Mouse (Mus musculus) G1E-ER4 (cell line): ENCODE measurements around the gene Mrpl10. TPM values are rescaled to one million over a fixed set of nuclear protein-coding genes. Genes with fewer than 3 reads are reported as not detected.

Source experiments
- GATA1 ChIP-seq: IDR thresholded peaks from one replicate; pipeline ENCODE4 v1.8.0; 2012; ENCODE audit warnings: low read length, inconsistent platforms
- polyA plus RNA-seq: library from polyadenylated mRNA; stranded (reverse); fragments of >175 nt; gene quantifications from 2 replicates; pipeline ENCODE4 v1.2.3, GENCODE M21; 2012

Mrpl10 gene
- polyA plus RNA-seq, 1 experiment, result 112 TPM

DNA sequence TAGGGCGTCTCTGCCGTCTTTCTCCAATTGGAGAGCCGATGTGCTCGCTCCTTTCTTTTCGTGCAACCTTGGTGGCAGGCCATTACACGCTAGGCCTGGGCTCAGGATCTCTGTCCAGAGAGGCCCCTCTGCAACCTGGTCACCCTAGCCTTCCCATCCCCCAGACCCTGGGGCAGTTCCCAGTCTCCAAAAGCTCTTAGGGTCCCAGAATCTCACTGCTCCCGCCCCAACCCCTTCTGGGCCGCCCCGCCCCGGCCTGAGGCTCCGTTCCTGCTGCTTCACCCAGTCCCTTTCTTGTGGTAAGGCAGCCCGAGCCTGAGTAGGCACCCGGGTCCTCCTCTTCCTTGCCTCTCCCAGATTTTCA, 22.0 kb upstream of the Mrpl10 start:
- no peak for TF ChIP-seq GATA1

- no peak for TF ChIP-seq GATA1
Measured at GRCm38 (mm10) chr11:97021121-97021765, 20.1 kb upstream of the Mrpl10 start.

DNA sequence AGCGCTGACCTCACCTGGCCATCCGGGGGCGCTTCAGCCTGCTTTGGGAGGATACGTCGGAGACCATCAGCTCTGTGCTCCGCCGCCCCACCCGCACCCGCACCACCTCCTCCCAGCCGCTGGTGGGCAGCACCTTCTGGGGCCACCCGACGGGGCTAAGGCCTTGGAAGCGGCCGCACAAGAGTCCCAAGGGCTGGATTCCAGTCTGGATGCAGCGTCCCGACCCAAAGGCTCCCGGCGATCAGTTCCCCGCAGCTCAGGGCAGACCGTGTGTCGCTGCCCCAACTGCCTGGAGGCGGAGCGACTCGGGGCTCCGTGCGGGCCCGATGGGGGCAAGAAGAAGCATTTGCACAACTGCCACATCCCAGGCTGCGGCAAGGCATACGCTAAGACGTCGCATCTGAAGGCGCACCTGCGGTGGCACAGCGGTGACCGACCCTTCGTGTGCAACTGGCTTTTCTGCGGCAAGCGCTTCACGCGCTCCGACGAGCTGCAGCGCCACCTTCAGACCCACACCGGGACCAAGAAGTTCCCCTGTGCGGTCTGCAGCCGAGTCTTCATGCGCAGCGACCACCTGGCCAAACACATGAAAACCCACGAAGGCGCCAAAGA, 19.4 kb upstream of the Mrpl10 start:
- no peak for TF ChIP-seq GATA1

GRCm38 (mm10) chr11:97024977-97025376, 16.4 kb upstream of the Mrpl10 start:
- TF ChIP-seq GATA1, result no peak

- TF ChIP-seq GATA1, result no peak
Measured at GRCm38 (mm10) chr11:97025721-97026344, 15.5 kb upstream of the Mrpl10 start.

GRCm38 (mm10) chr11:97029686-97030417, 11.5 kb upstream of the Mrpl10 start, which contains the start of gene Scrn2:
Scrn2 (plus strand) TSS chr11:97029938.
- peak; percentile 30 for TF ChIP-seq GATA1

DNA sequence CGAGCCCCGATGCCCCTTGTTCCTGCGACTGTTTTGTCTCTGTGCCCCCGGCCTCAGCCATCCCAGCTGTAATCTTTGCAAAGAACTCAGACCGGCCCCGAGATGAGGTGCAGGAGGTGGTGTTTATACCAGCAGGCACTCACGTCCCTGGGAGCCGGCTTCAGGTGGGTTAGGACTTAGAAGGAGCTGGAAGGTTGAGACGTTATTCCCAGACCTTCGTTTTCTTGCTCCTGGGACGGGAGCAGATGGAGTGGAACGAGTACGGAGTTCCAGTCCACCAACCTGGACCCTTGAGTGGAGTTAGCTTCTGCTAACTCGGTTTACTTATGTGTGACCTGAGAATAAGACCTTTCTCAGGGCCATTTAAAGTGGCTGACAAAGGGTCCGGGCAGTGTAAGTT, 10.9 kb upstream of the Mrpl10 start:
- no peak for TF ChIP-seq GATA1

DNA sequence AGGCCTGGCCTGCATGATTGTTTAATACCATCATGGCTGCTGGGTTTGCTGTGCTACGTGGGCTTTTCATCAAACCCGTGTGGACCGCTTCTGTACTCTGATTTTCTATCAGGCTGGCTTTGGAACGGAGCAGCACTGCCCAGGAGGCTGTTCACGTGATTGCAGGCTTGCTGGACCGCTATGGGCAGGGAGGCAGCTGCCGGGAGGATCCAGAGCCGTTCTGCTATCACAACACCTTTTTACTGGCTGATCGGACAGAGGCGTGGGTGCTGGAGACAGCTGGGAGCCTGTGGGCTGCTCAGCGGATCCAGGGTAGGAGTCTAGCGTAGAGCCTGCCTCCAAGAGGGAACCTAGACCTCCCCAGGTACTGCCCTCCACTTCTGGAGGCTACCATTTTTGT, 9.4 kb upstream of the Mrpl10 start:
- no peak for TF ChIP-seq GATA1

- TF ChIP-seq GATA1, result no peak
Measured at GRCm38 (mm10) chr11:97032499-97032898, 8.9 kb upstream of the Mrpl10 start.

GRCm38 (mm10) chr11:97033781-97034180, 7.6 kb upstream of the Mrpl10 start:
- TF ChIP-seq GATA1, result no peak

DNA sequence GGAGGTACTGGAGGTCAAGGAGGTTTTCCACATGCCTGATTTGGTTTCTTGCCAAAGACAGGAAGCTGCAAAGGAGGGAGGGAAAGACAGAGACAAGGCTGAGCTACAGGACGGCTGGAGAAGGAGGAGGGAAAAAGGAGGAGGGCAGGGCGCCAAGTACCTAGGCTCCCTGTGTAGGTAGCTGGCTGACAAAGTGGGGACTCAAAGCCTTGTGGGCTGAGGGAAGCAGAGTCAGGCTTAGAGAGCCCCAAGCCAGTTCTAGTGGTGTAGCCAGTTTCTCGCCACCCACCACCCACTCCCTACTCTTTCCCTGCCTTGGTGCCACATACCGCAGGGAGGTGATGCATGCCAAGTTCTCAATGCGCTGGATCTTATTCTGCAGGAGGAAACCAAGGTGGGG, 5.2 kb upstream of the Mrpl10 start:
- no peak for TF ChIP-seq GATA1

- TF ChIP-seq GATA1, result no peak
Measured at GRCm38 (mm10) chr11:97038881-97039280, 2.5 kb upstream of the Mrpl10 start.

GRCm38 (mm10) chr11:97040301-97041021, 899 bp upstream of the Mrpl10 start:
- TF ChIP-seq GATA1, result no peak

DNA sequence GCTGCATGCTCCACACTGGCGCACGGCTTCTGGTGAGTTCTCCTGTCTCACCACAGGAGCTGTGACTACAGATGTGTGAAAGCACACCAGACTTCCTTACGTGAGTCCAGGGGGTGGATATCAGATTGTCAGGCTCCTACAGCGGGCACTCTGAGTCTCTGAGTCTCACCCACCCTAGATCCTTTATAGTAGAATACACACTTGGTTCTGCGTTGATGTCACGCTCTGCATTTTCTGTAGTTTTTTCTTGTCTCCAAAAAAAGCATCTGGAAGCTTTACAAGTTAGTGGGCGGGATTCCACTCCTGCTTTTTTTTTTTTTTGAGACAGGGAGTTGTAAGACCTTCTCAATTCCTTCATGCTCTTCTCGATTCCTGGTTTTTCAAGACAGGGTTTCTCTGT, 3.5 kb downstream of the Mrpl10 start:
- no peak for TF ChIP-seq GATA1

DNA sequence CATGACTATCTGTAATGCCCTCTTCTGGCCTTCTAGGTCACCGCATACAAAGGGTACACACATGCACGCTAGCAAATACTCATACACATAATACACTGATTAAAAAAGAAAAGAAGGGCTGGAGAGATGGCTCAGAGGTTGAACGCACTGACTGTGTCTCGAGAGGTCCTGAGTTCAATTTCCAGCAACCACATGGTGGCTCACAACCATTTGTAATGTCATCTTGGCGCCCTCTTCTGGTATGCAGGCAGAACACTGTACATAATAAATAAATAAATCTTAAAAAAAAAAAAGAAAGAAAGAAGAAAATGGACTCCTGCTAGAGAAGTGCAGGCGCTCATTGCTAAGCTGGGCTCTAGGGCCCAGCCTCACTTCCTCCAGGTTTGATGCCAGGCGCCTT, 4.5 kb downstream of the Mrpl10 start:
- no peak for TF ChIP-seq GATA1
